Mouse (Mus musculus) midbrain, embryonic 16.5 days (tissue): ENCODE measurements around the gene Dcaf15. TPM values are rescaled to one million over a fixed set of nuclear protein-coding genes. Genes with fewer than 3 reads are reported as not detected.

Experiments used
- ATAC-seq: fragments of 200-750 bp; cut with Nextera tagmentation; 2 replicates; pipeline ENCODE4 v1.8.0; 2017; ENCODE audit warnings: moderate TSS enrichment
- H3K27ac ChIP-seq: fragments of 300-500 bp; sonication (generic); 2 replicates; pipeline ENCODE4 v1.5.1; 2014; ENCODE audit warnings: mild to moderate bottlenecking, low read length, mixed read lengths
- H3K27me3 ChIP-seq: fragments of 300-500 bp; sonication (generic); 2 replicates; pipeline ENCODE4 v1.6.1; 2014; ENCODE audit warnings: low read depth, low read length, mixed read lengths; ENCODE audit not compliant: control insufficient read depth, insufficient read depth
- H3K36me3 ChIP-seq: fragments of 300-500 bp; sonication (generic); 2 replicates; pipeline ENCODE4 v1.6.1; 2014; ENCODE audit warnings: mild to moderate bottlenecking, low read length, moderate library complexity, mixed read lengths; ENCODE audit not compliant: control insufficient read depth, insufficient read depth
- H3K4me1 ChIP-seq: fragments of 300-500 bp; sonication (generic); 2 replicates; pipeline ENCODE4 v1.6.1; 2014; ENCODE audit warnings: mild to moderate bottlenecking, low read length, mixed read lengths; ENCODE audit not compliant: control insufficient read depth, insufficient read depth
- H3K4me2 ChIP-seq: fragments of 300-500 bp; sonication (generic); 2 replicates; pipeline ENCODE4 v1.6.1; 2014; ENCODE audit warnings: mild to moderate bottlenecking, low read length, mixed read lengths
- H3K4me3 ChIP-seq: fragments of 300-500 bp; sonication (generic); 2 replicates; pipeline ENCODE4 v1.5.1; 2014; ENCODE audit warnings: low read depth, mild to moderate bottlenecking, low read length, moderate library complexity, mixed read lengths
- H3K9ac ChIP-seq: fragments of 300-500 bp; sonication (generic); 2 replicates; pipeline ENCODE4 v1.6.1; 2014; ENCODE audit warnings: low read depth, low read length, mixed read lengths
- H3K9me3 ChIP-seq: fragments of 300-500 bp; sonication (generic); replicated peaks from 2 replicates; pipeline ENCODE4 v1.6.1; 2014; ENCODE audit warnings: mild to moderate bottlenecking, low read length, mixed read lengths; ENCODE audit not compliant: control insufficient read depth, poor library complexity, severe bottlenecking
- WGBS: fragments of 180-500 bp; shearing (Covaris S2); extraction: QIAGEN DNeasy Blood & Tissue Kit; methylation state at CpG from one replicate; pipeline ENCODE4 v1.1.7; 2014; 5-methylcytosine and 5-hydroxymethylcytosine counted together
- polyA plus RNA-seq: library from polyadenylated mRNA; unstranded; fragments of >200 nt; fragmentation: Nextera tagmentation; extraction: Ambion mirVana; gene quantifications from 2 replicates; pipeline ENCODE4 v1.2.1, GENCODE M21; 2015

Gene Dcaf15
- polyA plus RNA-seq, 1 experiment from 2014 or later = 24.7 TPM

DNA sequence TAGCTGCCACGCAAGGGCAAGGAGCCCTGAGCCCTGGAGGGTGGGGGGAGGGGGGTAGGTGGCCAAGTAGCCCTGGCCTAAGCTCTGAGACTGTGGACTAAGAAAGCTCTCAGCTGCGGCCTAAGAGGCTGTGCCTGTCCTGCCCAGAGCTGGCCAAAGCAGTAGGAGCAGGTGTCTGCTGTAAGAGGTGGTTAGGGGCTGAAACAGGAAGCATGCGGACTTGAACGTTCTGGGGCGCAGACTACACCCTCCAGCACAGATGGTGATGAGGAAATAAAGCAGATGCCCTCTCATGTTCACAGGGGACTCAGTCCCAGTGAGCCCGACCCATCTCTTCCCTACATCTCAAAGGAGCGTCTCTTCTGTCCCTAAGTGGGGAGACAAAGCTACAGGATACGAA lies 27.7 kb upstream of the Dcaf15 start:
- no peak for ATAC-seq
- peaks cover 30% of the 10 kb centered on the region for H3K36me3 ChIP-seq
- no peak overlapping the region for H3K9ac ChIP-seq
- no peak overlapping the region for H3K4me3 ChIP-seq
- H3K9me3 ChIP-seq = no peaks in the 10 kb centered on the region
- no peak overlapping the region for H3K27ac ChIP-seq
- no peaks in the 10 kb centered on the region for H3K27me3 ChIP-seq
- WGBS = 92% methylated on average over 8 of the region's 8 CpGs
- H3K4me1 ChIP-seq = no peaks in the 10 kb centered on the region
- H3K4me2 ChIP-seq = no peak overlapping the region

DNA sequence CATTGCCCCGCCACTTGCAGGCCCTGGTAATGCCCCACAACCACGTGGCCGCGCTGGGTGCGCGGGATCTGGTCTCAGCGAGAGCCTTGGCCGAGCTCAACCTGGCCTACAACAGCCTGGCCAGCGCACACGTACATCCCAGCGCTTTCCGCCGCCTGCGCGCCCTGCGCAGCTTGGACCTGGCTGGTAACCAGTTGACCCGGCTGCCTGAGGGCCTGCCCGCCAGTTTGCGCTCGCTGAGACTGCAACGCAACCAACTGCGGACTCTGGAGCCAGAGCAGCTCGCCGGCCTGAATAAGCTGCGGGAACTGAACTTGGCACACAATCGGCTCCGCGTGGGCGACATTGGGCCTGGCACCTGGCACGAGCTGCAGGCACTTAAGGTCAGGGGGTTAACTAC lies 26.2 kb upstream of the Dcaf15 start:
- Histone ChIP-seq H3K4me2 (no peak overlapping the region), H3K27me3 (no peaks in the 10 kb centered on the region), H3K4me1 (no peaks in the 10 kb centered on the region), H3K9me3 (no peaks in the 10 kb centered on the region), H3K27ac (no peak overlapping the region), H3K36me3 (peaks cover 22% of the 10 kb centered on the region), H3K4me3 (no peak overlapping the region), H3K9ac (peak overlapping the region; percentile 43)
- no peak; the same call in 1 of the 2 replicates for ATAC-seq
- 44% methylated on average over 30 of the region's 30 CpGs for WGBS

DNA sequence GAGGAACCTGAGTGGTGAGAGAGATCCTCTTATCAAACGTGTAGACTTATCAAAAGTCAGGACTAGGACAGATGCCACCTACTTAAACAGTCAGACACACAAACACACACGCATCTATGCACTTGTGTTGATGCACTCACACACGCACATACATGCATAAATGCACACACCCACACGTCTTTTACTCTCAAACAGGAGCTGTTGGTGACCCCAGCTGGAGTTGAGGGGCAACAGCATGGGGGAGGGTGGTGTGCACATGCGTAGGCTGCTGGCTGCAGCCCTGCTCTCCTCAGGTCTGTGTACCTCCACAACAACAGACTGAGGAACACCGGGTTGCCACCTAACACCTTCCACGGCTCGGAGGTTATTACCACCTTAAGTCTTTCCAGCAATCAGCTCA lies 23.7 kb upstream of the Dcaf15 start:
- Histone ChIP-seq H3K4me2 (no peak overlapping the region), H3K4me1 (no peaks in the 10 kb centered on the region), H3K36me3 (peaks cover 7% of the 10 kb centered on the region), H3K9me3 (no peaks in the 10 kb centered on the region), H3K27me3 (no peaks in the 10 kb centered on the region), H3K27ac (no peak overlapping the region), H3K4me3 (no peak overlapping the region), H3K9ac (no peak overlapping the region)
- peak; percentile 26; the same call in 1 of the 2 replicates for ATAC-seq
- 63% methylated on average over 8 of the region's 8 CpGs for WGBS

DNA sequence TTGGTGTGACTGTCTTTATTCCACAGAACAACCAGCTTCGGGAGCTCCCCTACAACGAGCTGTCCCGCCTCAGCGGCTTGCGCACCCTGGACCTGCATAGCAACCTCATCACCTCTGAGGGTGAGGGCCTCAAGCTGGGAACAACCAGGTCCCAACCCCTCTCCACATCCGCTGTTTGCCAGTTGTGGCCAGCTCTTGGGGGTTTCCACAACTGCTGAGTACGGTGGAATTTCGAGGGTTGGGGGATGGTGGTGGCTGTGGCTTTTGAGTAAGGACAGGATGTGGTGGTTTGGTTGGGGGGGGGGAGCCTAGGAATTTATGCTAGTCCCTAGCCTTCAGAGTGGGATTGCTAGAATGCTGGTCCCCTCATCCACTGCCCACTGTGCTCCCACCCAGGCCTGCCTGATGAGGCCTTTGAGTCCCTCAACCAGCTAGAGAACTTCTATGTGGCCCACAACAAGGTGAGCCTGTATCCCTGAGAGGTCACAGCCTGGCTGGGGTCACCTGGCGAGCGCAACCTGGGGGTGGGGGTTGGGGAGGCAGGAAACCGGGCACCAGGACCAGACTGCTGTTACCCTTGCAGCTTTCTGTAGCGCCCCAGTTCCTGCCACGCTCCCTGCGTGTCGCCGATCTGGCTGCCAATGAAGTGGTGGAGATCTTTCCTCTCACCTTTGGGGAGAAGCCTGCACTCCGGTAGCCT lies 22.8 kb upstream of the Dcaf15 start:
- no peak for ATAC-seq
- Histone ChIP-seq H3K9me3 (no peaks in the 10 kb centered on the region), H3K27me3 (no peaks in the 10 kb centered on the region), H3K4me3 (no peak overlapping the region), H3K27ac (no peak overlapping the region), H3K36me3 (no peaks in the 10 kb centered on the region), H3K4me1 (no peaks in the 10 kb centered on the region), H3K4me2 (no peak overlapping the region), H3K9ac (no peak overlapping the region)
- 72% methylated on average over 17 of the region's 17 CpGs for WGBS

DNA sequence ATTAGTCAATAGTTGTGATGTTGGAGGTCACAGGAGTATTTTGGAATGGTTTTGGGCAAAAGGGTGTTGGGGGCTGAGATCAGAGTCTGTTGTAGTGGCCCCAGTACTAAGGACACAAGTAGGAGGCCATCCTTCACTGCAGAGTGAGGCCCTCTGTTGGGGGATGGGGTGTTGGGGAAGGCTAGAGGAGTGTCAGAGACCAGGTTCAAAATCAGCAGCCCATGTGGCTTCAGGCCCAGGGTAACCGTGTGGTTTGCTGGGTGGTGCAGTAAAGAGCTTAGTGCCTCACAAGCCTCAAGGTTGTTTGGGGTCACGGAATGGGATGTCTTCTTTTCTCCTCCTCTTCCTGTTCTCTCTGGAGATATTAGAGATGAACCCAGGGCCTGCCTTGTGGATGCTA lies 22.2 kb upstream of the Dcaf15 start:
- Histone ChIP-seq H3K36me3 (no peaks in the 10 kb centered on the region), H3K4me1 (no peaks in the 10 kb centered on the region), H3K27ac (no peak overlapping the region), H3K4me3 (no peak overlapping the region), H3K27me3 (no peaks in the 10 kb centered on the region), H3K9ac (no peak overlapping the region), H3K4me2 (no peak overlapping the region), H3K9me3 (no peaks in the 10 kb centered on the region)
- WGBS = 79% methylated on average over 2 of the region's 2 CpGs
- no peak for ATAC-seq

DNA sequence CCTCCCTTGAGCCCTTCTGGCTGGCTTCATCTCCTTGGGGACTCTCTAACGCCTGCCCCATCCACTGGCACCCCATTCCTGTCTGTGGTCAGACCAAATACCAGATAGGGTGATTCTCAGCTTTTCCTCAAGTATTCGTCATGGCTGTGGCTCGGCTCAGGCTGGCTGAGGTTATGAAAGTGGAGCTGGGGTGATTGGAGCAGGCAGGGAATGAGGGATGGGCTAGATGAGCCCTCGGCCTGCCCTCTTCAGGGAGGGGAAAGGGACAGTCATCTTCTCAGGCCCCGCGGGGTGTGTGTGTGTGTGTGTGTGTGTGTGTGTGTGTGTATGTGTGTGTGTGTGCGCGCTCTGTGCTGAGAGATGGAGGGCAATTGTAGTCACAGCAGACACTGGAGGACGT lies 21.1 kb upstream of the Dcaf15 start, which contains the start of gene Podnl1:
Gene Podnl1, plus strand, starts transcription at position 334 of the 400 bp plus-strand sequence.
- H3K36me3 ChIP-seq = no peaks in the 10 kb centered on the region
- peak within 1 kb of the TSS; percentile 20; the same call in 1 of the 2 replicates for H3K9ac ChIP-seq
- no peak within 1 kb of the TSS for H3K27ac ChIP-seq
- WGBS = 68% methylated on average over 9 of the region's 9 CpGs
- no peaks in the 10 kb centered on the region for H3K4me1 ChIP-seq
- H3K27me3 ChIP-seq = no peaks in the 10 kb centered on the region
- H3K4me2 ChIP-seq = no peak within 1 kb of the TSS
- no peak for ATAC-seq
- no peaks in the 10 kb centered on the region for H3K9me3 ChIP-seq
- H3K4me3 ChIP-seq = no peak within 1 kb of the TSS

DNA sequence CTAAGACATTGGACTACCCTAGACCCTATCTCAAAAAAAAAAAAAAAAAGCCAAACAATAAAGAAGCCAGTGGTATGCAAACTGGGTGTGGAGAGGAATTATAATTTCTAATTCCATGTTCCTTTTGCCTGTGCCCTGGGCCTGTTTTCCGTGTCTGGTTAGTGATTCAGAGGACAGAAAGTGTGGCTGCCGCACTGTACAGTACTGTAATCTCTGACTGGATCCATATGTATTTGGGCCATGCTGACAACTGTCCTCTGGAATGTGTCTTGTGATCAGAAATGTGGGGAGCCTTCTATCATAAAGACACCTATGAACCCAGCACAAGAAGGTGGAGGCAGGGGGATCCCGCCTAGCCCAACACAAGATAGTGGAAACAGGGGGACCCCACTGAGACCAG lies 17.6 kb upstream of the Dcaf15 start:
- H3K27me3 ChIP-seq = no peaks in the 10 kb centered on the region
- no peak overlapping the region for H3K4me3 ChIP-seq
- H3K36me3 ChIP-seq = no peaks in the 10 kb centered on the region
- no peaks in the 10 kb centered on the region for H3K4me1 ChIP-seq
- H3K27ac ChIP-seq = no peak overlapping the region
- ATAC-seq = no peak
- H3K4me2 ChIP-seq = no peak overlapping the region
- H3K9me3 ChIP-seq = no peaks in the 10 kb centered on the region
- H3K9ac ChIP-seq = no peak overlapping the region
- WGBS = 90% methylated on average over 3 of the region's 3 CpGs

DNA sequence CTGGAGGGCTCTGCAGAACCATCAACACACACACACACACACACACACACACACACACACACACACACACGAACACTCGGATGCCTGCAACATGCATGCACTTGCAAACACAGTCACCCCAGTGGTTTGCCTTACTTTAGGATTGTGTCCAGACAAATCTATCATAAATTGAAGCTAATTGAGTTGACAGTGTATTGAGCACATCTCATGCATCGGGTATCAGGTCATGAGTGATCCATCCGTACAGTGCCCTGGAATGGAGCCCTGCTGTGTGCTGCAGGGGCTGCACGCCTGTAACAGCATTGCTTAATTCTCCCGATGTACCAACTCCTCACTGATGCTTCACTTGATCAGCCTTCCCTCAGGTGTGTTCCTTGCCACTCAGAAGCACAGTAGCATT lies 11.1 kb upstream of the Dcaf15 start:
- ATAC-seq = no peak

DNA sequence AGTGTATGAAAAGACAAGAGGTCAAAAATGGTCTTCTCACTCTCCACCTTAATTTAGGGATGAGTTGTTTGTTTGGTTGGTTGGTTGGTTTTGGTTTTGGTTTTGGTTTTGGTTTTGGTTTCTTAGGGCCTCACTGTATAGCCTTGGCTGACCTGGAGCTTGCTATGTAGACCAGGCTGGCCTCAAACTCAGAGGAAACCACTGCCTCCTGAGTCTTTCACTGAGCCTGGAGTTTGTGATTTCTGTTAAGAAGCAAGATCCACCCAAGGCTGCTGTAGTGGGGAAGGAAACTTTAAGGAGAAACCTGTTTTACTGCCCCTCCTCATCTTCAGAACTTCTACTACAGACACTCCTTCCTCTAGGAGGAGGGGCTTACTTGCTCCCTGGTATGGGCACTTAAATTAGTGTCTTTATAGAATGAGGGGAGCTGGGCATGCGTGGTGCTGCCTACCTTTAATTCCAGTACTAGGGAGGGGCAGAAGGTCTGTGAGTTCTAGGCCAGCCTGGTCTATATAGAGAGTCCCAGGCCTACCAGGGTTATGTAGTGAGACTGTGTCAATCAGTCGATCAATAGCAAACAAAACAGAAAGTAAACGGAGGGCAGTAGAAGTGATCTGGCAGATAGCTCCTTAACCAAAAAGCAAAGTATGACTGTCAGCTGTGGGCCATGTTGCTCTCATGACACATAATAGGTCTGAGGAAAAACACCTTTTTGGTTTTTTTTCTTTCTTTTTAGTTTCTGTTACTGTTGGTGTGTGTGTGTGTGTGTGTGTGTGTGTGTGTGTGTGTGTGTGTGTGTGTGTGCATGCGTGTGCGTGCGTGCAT lies 1.9 kb upstream of the Dcaf15 start:
- Histone ChIP-seq H3K9me3 (no peaks in the 10 kb centered on the region), H3K36me3 (peaks cover 3% of the 10 kb centered on the region; the same call in 1 of the 2 replicates), H3K4me1 (peaks cover 16% of the 10 kb centered on the region), H3K4me2 (no peak overlapping the region), H3K4me3 (no peak overlapping the region), H3K9ac (no peak overlapping the region), H3K27ac (no peak overlapping the region), H3K27me3 (no peaks in the 10 kb centered on the region)
- no peak for ATAC-seq
- 94% methylated on average over 5 of the region's 6 CpGs for WGBS

More for the DNA sequence above, 11.1 kb upstream of the Dcaf15 start:
- WGBS = 79% methylated on average over 6 of the region's 6 CpGs
- Histone ChIP-seq H3K36me3 (no peaks in the 10 kb centered on the region), H3K4me3 (no peak overlapping the region), H3K4me1 (no peaks in the 10 kb centered on the region), H3K27ac (no peak overlapping the region), H3K9ac (no peak overlapping the region), H3K4me2 (no peak overlapping the region), H3K27me3 (no peaks in the 10 kb centered on the region), H3K9me3 (no peaks in the 10 kb centered on the region)
